Mouse (Mus musculus): ENCODE measurements around the gene Rnf187. TPM values are rescaled to one million over a fixed set of nuclear protein-coding genes. Genes with fewer than 3 reads are reported as not detected.
A peak's percentile ranks its signal among the peaks of the same experiment; 100 is the strongest.

The Rnf187 gene
- polyA plus RNA-seq, 1 experiment from 2014 or later, result 131 TPM

DNA sequence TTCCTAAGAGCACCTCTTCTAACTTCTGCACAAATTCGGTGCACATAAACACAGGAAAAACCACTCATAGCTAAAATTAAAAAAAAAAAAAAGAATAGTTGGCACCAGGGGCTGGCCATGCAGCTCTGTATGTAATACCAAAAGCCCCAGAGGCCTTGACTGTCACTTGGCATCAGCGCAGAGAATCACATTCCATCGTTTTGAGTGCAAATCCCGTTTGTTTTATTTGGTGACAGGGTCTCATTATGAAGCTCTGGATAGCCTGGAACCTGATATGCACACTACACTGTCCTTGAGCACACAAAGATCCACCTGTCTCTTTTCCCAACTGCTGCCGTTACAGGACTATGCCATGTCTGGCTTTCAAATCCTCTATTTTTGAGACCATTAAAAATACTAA is 12.5 kb upstream of the Rnf187 start:
- no peak overlapping the region for H3K4me3 ChIP-seq (ENCODE audit: low read length)
- H3K36me3 ChIP-seq (ENCODE audit: control insufficient read depth, insufficient read depth, low read length), result no peaks in the 10 kb centered on the region
- no peaks in the 10 kb centered on the region for H3K9me3 ChIP-seq (ENCODE audit: control insufficient read depth, low read length)
- H3K9ac ChIP-seq (ENCODE audit: low read depth, low read length), result no peak overlapping the region
- ATAC-seq, result no peak
- peaks cover 14% of the 10 kb centered on the region for H3K4me1 ChIP-seq (ENCODE audit: control insufficient read depth, insufficient read depth, low read length)
- no peaks in the 10 kb centered on the region for H3K27me3 ChIP-seq (replicated peaks; ENCODE audit: control insufficient read depth, insufficient read depth, low read length)
- no peak overlapping the region for H3K4me2 ChIP-seq (ENCODE audit: low read depth, low read length)
- H3K27ac ChIP-seq (ENCODE audit: low read length), result no peak overlapping the region
- WGBS, result 75% methylated on average over 5 of the region's 5 CpGs

DNA sequence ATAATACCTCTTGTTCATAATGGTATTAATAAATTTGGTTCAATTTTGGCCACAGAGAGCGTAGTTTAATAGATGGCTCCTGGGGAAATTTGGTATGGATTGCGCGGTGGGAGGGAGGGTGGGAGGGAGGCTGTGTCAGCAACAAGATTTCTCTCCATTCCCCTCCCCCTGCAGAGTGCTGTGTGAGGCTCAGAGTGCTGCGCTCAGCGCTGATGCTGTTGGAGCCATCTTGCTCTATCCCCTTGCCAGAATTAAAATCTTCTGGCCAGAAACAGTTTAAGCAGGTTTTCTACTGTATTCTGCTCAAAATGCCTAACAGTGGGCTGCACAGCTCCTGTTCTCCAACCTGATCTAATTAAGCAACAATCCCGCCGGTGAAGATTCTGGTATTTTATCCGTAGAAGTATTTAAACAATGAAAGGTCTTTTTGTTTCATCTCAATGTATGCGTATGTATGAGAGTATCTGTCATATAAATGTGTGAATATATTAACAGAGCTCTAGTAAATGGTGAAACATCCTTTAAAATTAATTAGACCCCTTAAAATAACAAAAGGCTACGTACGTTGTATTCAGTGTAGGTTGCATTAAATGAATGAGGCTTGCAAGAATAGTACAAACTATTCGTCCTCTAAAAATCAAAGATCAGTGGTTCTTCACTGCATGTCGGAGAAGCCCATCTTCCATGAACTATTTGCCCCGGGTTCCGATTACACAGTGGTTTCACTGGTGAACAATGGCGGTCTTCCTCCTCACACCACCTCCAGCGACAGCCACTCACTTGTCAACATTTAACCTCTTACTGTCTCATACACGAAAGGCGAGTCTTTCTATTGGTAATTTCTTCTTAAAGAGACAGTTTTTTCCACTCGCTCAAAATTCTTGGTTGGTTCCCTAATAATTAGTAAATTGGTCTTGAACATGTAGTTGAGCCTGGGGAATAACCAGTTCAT is 11.0 kb upstream of the Rnf187 start:
- Histone ChIP-seq H3K36me3 (ENCODE audit: control insufficient read depth, insufficient read depth, low read length) (no peaks in the 10 kb centered on the region), H3K4me1 (ENCODE audit: control insufficient read depth, insufficient read depth, low read length) (peaks cover 14% of the 10 kb centered on the region), H3K4me3 (ENCODE audit: low read length) (peak overlapping the region; percentile 49), H3K4me2 (ENCODE audit: low read depth, low read length) (peak overlapping the region; percentile 48), H3K27me3 (replicated peaks; ENCODE audit: control insufficient read depth, insufficient read depth, low read length) (no peaks in the 10 kb centered on the region), H3K9me3 (ENCODE audit: control insufficient read depth, low read length) (no peaks in the 10 kb centered on the region), H3K9ac (ENCODE audit: low read depth, low read length) (peak overlapping the region; percentile 63), H3K27ac (ENCODE audit: low read length) (peak overlapping the region; percentile 82)
- 11% methylated on average over 20 of the region's 20 CpGs for WGBS
- no peak for ATAC-seq

DNA sequence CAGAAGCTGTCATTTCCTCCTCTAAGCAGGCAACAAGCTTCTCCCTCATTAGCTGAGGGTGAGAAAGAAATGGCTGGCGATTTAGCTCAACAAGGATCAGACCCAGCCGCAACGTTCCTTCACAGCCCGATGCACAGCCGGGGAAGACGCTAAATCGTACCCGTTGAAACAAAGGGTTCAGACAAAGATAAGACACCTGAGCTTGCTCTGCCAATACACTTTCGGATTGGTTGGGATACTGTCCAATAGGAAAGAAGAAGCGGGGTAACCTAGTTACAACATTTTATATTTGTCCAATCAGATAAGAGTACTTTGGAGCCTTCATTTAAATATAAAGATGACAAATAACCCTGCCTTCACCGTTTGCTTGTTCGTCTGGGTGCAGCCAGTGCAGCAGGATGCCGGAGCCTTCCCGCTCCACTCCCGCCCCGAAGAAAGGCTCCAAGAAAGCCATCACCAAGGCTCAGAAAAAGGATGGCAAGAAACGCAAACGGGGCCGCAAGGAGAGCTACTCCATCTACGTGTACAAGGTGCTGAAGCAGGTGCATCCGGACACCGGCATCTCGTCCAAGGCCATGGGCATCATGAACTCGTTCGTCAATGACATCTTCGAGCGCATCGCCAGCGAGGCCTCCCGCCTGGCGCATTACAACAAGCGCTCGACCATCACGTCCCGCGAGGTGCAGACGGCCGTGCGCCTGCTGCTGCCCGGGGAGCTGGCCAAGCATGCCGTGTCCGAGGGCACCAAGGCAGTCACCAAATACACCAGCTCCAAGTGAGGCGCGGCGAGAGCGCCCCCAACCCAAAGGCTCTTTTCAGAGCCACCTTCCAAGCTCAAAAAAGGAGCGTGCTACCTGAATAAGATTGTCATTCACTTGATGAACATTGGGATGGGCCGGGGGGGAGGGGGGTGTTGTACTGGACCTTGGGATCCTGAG is 10.1 kb upstream of the Rnf187 start, which contains the start of gene Hist3h2ba:
Gene Hist3h2ba (plus strand): TSS at position 379 of the 938 bp plus-strand sequence.
- Histone ChIP-seq H3K27ac (ENCODE audit: low read length) (peak within 1 kb of the TSS; percentile 82), H3K4me3 (ENCODE audit: low read length) (peak within 1 kb of the TSS; percentile 49), H3K36me3 (ENCODE audit: control insufficient read depth, insufficient read depth, low read length) (no peaks in the 10 kb centered on the region), H3K4me2 (ENCODE audit: low read depth, low read length) (peak within 1 kb of the TSS; percentile 48), H3K27me3 (replicated peaks; ENCODE audit: control insufficient read depth, insufficient read depth, low read length) (no peaks in the 10 kb centered on the region), H3K9ac (ENCODE audit: low read depth, low read length) (peak within 1 kb of the TSS; percentile 63), H3K4me1 (ENCODE audit: control insufficient read depth, insufficient read depth, low read length) (peaks cover 14% of the 10 kb centered on the region), H3K9me3 (ENCODE audit: control insufficient read depth, low read length) (no peaks in the 10 kb centered on the region)
- ATAC-seq, result peak; percentile 89
- under 1% methylated on average over 48 of the region's 48 CpGs for WGBS

DNA sequence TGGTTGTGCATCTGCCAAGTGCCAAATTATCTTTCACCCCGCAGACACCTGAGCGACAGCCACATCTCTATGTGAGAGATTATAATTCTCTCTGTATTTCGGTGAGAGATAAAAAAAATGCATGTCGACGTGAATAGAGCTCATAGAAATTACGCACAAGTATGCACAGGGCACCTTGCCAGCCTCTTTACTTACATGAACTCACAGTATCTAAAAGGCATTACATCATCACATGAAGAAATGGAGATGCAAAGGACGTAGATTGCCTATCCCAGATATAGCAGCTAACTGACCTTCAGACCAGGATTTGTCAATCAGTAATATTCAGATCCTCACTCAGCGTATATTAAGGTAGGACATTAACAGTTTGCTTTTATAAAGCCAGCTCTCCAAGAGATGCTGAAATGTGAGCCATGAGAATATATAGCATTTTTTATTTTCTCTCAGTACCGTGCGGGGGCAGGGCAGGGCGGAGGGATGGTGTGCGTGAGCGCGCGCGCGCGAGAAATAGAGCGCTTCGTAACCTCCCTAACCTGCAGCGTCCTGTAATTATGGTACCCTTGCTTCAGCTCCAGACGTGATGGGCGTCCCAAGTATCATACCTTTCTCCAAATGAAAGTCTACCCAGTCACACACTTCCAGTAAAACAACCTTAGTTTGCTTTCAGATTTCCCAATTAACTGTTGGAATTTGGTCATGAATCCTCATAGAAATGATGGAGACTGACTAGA is 9.2 kb upstream of the Rnf187 start:
- peak overlapping the region; percentile 48 for H3K4me2 ChIP-seq (ENCODE audit: low read depth, low read length)
- no peaks in the 10 kb centered on the region for H3K27me3 ChIP-seq (replicated peaks; ENCODE audit: control insufficient read depth, insufficient read depth, low read length)
- peak overlapping the region; percentile 10 for H3K9ac ChIP-seq (ENCODE audit: low read depth, low read length)
- H3K9me3 ChIP-seq (ENCODE audit: control insufficient read depth, low read length), result no peaks in the 10 kb centered on the region
- peak overlapping the region; percentile 49 for H3K4me3 ChIP-seq (ENCODE audit: low read length)
- H3K27ac ChIP-seq (ENCODE audit: low read length), result peak overlapping the region; percentile 25
- peak; percentile 56 for ATAC-seq
- 10% methylated on average over 23 of the region's 23 CpGs for WGBS
- peaks cover 8% of the 10 kb centered on the region for H3K4me1 ChIP-seq (ENCODE audit: control insufficient read depth, insufficient read depth, low read length)
- no peaks in the 10 kb centered on the region for H3K36me3 ChIP-seq (ENCODE audit: control insufficient read depth, insufficient read depth, low read length)

DNA sequence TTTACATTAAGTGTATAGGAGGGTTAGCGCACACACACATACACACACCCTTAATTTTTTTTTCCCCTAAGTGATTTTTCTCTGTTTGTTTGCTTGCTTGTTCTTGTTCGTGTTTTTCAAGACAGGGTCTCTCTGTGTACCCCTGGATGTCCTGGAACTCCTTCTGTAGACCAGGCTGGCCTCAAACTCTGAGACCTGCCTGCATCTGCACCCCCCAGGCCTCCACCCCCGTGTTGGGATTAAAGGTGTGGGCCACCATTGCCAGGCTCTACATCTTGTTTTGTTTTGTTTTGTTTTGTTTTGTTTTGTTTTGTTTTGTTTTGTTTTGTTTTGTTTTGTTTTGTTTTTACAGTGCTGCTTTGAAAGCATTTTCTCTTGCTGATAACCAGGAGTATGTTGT is 8.6 kb upstream of the Rnf187 start:
- H3K27me3 ChIP-seq (replicated peaks; ENCODE audit: control insufficient read depth, insufficient read depth, low read length), result no peaks in the 10 kb centered on the region
- WGBS, result 79% methylated on average over 3 of the region's 3 CpGs
- no peak for ATAC-seq
- H3K27ac ChIP-seq (ENCODE audit: low read length), result no peak overlapping the region
- H3K4me3 ChIP-seq (ENCODE audit: low read length), result no peak overlapping the region
- peaks cover 8% of the 10 kb centered on the region for H3K4me1 ChIP-seq (ENCODE audit: control insufficient read depth, insufficient read depth, low read length)
- no peaks in the 10 kb centered on the region for H3K9me3 ChIP-seq (ENCODE audit: control insufficient read depth, low read length)
- H3K9ac ChIP-seq (ENCODE audit: low read depth, low read length), result no peak overlapping the region
- H3K36me3 ChIP-seq (ENCODE audit: control insufficient read depth, insufficient read depth, low read length), result no peaks in the 10 kb centered on the region
- H3K4me2 ChIP-seq (ENCODE audit: low read depth, low read length), result no peak overlapping the region

DNA sequence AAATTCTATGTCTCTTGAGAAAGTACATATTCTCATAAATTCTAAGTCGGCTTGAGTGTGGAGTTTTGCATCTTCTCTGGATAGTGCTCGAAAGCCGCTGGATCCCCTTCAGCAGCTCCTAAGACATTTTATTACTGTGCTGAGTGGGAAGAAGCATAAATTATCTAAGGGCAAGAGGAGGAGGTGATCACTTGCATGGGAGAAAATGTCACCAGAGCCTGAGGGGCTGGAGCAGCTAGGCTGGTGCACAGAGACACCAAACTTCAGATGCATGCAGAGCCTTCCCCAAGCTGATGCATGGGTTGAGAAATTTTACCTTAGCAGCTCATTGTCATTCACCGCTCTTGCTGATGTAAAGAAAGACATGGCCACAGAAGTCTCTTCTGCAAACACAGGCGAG is 5.4 kb upstream of the Rnf187 start:
- WGBS, result 73% methylated on average over 5 of the region's 5 CpGs
- no peak for ATAC-seq
- H3K27ac ChIP-seq (ENCODE audit: low read length), result no peak overlapping the region

DNA sequence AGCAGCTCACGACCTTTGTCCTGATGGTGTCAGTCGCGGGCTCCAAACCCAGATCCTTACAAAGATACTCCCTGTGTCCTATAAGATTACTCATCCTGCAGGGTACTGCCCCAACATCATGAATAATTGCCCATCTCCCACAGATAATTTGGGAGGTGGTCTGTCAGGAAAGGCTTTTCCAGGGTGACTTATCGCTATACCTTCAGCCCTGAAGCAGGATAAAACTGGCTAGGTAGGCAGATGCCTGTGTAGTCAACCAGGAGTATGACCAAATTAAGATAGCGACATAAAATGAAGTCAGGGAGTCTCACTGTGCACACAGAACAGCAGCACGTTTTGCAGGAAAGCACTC is 348 bp upstream of the Rnf187 start:
- H3K9ac ChIP-seq (ENCODE audit: low read depth, low read length), result peak overlapping the region; percentile 95; the same call in 1 of the 2 replicates
- H3K27me3 ChIP-seq (replicated peaks; ENCODE audit: control insufficient read depth, insufficient read depth, low read length), result no peaks in the 10 kb centered on the region
- ATAC-seq, result peak; percentile 12
- H3K27ac ChIP-seq (ENCODE audit: low read length), result no peak overlapping the region
- WGBS, result 9% methylated on average over 6 of the region's 6 CpGs
- H3K4me1 ChIP-seq (ENCODE audit: control insufficient read depth, insufficient read depth, low read length), result peaks cover 10% of the 10 kb centered on the region
- H3K9me3 ChIP-seq (ENCODE audit: control insufficient read depth, low read length), result no peaks in the 10 kb centered on the region
- H3K4me3 ChIP-seq (ENCODE audit: low read length), result peak overlapping the region; percentile 88
- no peaks in the 10 kb centered on the region for H3K36me3 ChIP-seq (ENCODE audit: control insufficient read depth, insufficient read depth, low read length)
- H3K4me2 ChIP-seq (ENCODE audit: low read depth, low read length), result peak overlapping the region; percentile 28

More for the DNA sequence above, 5.4 kb upstream of the Rnf187 start:
- Histone ChIP-seq H3K27me3 (replicated peaks; ENCODE audit: control insufficient read depth, insufficient read depth, low read length) (no peaks in the 10 kb centered on the region), H3K4me1 (ENCODE audit: control insufficient read depth, insufficient read depth, low read length) (peaks cover 8% of the 10 kb centered on the region), H3K9ac (ENCODE audit: low read depth, low read length) (no peak overlapping the region), H3K36me3 (ENCODE audit: control insufficient read depth, insufficient read depth, low read length) (no peaks in the 10 kb centered on the region), H3K9me3 (ENCODE audit: control insufficient read depth, low read length) (no peaks in the 10 kb centered on the region), H3K4me2 (ENCODE audit: low read depth, low read length) (no peak overlapping the region), H3K4me3 (ENCODE audit: low read length) (no peak overlapping the region)

DNA sequence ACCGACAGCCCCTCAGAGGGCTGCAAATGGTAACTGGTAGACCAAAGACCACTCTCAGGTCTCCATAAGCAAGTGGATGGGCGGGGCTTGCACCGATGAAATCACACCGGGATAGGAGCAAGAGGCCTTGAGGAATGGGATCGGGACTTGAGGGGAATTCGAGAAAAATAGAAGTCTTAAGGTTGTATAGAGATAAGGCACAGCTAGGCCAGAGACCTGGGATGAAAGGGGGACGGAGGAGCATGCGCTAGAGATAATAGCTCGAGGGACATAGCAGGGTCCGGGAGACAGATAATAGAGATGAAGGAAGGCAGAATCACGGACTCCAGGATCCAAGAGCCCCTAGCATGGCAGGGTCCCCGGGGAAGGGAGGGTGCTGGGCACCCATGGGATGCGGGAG is 807 bp downstream of the Rnf187 start:
- peaks cover 9% of the 10 kb centered on the region; the same call in 1 of the 2 replicates for H3K36me3 ChIP-seq (ENCODE audit: control insufficient read depth, insufficient read depth, low read length)
- peak overlapping the region; percentile 90 for H3K4me2 ChIP-seq (ENCODE audit: low read depth, low read length)
- ATAC-seq, result 0 out of 2 replicates have a peak, but pooled peaks have one; percentile 2
- peak overlapping the region; percentile 95 for H3K9ac ChIP-seq (ENCODE audit: low read depth, low read length)
- no peaks in the 10 kb centered on the region for H3K27me3 ChIP-seq (replicated peaks; ENCODE audit: control insufficient read depth, insufficient read depth, low read length)
- WGBS, result under 1% methylated on average over 13 of the region's 13 CpGs
- H3K9me3 ChIP-seq (ENCODE audit: control insufficient read depth, low read length), result no peaks in the 10 kb centered on the region
- H3K27ac ChIP-seq (ENCODE audit: low read length), result peak overlapping the region; percentile 88
- H3K4me1 ChIP-seq (ENCODE audit: control insufficient read depth, insufficient read depth, low read length), result peaks cover 10% of the 10 kb centered on the region
- H3K4me3 ChIP-seq (ENCODE audit: low read length), result peak overlapping the region; percentile 88

All from intestine, embryonic 16.5 days (tissue).